Mouse (Mus musculus) splenic B cell, adult 2 months (primary cell): ENCODE data around the gene Ap1ar.

Source experiments
- DNase-seq: peaks from one replicate; pipeline ENCODE4 v3.0.0-alpha.2; 2011; ENCODE audit warnings: low read depth, low spot score
- H3K27me3 ChIP-seq: 2 replicates; pipeline ENCODE4 v1.6.1; 2012; ENCODE audit warnings: mild to moderate bottlenecking, low read length, moderate library complexity, mixed read lengths; ENCODE audit not compliant: control insufficient read depth, poor library complexity, insufficient read depth, severe bottlenecking
- H3K36me3 ChIP-seq: 2 replicates; pipeline ENCODE4 v1.6.1; 2012; ENCODE audit warnings: mild to moderate bottlenecking, low read length, moderate library complexity, mixed read lengths; ENCODE audit not compliant: control insufficient read depth, poor library complexity, insufficient read depth, severe bottlenecking

Ap1ar gene

GRCm38 (mm10) chr3:127823886-127824863 lies 13.1 kb downstream of the Ap1ar start:
- DNase-seq = peak; percentile 75
- Histone ChIP-seq H3K36me3 (peaks cover 7% of the 10 kb centered on the region), H3K27me3 (no peaks in the 10 kb centered on the region)

DNA sequence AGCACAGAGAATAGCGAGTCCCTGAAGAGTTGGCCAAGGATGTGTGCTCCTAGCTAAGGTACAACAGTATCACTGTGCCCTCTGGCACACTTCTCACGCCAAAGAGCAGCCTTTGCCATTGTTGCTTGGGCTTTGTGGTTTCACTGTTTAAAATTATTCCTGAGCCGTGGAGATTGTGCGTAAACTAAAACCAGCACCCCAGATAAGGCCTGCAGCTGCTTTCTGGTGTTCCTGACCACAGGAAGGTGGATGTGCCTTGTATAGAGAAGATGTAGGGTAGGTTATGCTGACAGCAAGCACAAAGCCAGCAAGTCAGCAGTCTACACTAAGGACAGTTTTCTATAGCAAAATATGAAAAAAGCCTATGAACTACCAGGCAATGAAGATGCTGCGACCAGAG lies 16.1 kb downstream of the Ap1ar start:
- H3K27me3 ChIP-seq = no peaks in the 10 kb centered on the region
- peaks cover 7% of the 10 kb centered on the region for H3K36me3 ChIP-seq
- DNase-seq = no peak

DNA sequence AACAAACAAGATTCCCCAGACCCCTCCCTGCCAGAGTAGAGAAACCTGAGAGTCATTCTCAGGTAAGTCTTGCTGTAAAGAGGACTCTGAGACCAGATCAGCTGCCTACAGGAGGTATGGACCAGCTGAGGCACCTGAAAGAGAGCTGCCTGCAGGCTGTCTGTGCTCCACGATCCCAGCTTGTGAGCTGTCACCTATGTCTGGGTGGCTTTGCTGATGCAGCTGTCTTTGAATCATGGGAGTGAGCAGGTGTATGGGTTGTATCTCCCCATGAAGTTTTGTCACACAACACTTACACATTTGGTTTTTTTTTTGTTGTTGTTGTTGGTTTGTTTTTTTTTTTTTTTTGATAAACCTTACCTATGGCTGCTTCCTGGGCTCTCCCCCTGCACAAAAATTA lies 16.9 kb downstream of the Ap1ar start:
- no peak for DNase-seq
- peaks cover 7% of the 10 kb centered on the region for H3K36me3 ChIP-seq

DNA sequence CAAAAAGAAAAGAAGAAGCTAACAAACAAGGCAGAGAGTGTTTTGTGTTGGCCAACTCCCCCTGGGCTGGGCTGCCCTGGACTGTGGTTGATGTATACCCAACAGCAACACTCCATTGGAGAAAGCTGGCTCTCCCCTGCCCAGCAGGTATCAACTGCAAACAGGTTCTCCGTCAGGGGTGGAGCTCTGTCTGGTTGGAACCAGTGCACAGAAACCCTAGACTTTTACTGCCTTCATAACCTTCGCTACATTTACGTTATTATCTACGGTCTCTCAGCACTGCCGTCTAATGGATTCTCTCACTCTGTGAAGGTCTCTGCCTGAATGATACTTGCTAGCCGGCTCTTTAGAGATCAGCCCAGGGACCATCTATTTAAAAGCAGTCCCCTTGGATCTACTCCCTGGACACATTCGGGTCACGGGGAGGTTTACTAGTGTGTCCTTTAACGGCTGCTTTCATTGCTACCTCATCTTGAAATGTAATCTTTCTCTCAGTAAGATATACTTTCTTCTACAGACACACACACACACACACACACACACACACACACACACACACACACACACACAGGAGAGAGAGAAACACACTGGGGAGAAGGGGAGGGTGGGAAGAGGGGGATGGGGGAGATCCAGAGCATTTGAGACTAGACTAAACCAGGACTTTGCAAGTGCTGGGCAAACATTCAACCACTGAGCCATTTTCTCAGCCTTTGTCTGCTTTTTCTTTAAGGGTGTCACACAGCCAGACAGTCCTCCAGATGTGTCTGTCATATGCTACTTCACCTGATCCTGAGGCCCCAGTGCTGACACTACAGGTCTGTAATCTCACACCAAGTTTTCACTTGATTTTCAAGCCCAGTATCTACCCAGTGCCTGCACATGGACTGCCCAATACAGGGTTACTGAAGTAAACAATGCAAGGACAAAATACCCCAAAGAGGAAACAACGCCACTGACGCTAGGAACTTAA lies 18.3 kb downstream of the Ap1ar start:
- DNase-seq = no peak
- no peaks in the 10 kb centered on the region for H3K27me3 ChIP-seq

More for the DNA sequence above, 16.9 kb downstream of the Ap1ar start:
- H3K27me3 ChIP-seq = no peaks in the 10 kb centered on the region

GRCm38 (mm10) chr3:127817120-127817683 lies 20.1 kb downstream of the Ap1ar start:
- H3K36me3 ChIP-seq = peaks cover 9% of the 10 kb centered on the region
- no peaks in the 10 kb centered on the region for H3K27me3 ChIP-seq
- DNase-seq = no peak

More for the DNA sequence above, 18.3 kb downstream of the Ap1ar start:
- H3K36me3 ChIP-seq = peaks cover 7% of the 10 kb centered on the region

- no peaks in the 10 kb centered on the region for H3K27me3 ChIP-seq
- no peak for DNase-seq
- H3K36me3 ChIP-seq = peaks cover 12% of the 10 kb centered on the region; the same call in 1 of the 2 replicates
Measured at GRCm38 (mm10) chr3:127809103-127809502, 28.2 kb downstream of the Ap1ar start.

DNA sequence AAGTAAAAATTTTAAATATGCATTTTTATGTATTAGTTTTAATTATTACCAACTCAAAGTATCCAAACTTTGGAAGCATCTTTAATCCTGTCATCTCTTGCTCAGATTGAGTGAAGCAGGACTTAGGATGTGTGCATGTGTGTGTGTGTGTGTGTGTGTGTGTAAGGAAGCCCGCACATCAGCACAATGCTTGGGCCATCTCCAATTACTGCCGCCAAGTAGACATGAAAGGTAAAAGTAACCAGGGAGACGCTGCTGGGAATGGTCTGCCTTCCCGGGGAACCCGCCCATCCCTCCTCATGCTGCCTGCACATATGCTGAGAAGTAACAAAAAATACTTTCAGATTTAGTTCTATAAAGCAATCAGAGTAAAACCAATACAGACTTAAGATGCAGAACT lies 29.5 kb downstream of the Ap1ar start:
- DNase-seq = no peak
- no peaks in the 10 kb centered on the region for H3K27me3 ChIP-seq
- H3K36me3 ChIP-seq = peaks cover 8% of the 10 kb centered on the region; the same call in 1 of the 2 replicates

DNA sequence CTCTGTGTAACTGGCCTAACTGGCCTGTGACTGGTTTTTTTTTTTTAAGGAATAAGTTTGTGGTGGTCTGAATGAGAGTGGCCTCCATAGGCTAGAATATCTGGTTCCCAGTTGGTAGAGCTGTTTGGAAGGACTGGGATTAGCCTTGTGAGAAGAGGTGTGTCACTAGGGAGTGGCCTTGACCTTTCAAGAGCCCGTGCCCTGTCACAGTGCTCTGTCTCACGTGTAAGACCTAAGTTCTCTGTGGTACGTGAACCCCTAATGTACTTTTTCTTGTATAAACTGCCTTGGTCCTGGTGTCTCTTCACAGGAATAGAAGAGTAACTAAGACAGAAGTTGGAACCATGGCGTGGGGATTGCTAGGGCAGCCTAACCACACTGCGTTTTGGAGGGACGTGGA lies 31.3 kb downstream of the Ap1ar start:
- DNase-seq = no peak
- H3K27me3 ChIP-seq = no peaks in the 10 kb centered on the region
- peaks cover 8% of the 10 kb centered on the region; the same call in 1 of the 2 replicates for H3K36me3 ChIP-seq

DNA sequence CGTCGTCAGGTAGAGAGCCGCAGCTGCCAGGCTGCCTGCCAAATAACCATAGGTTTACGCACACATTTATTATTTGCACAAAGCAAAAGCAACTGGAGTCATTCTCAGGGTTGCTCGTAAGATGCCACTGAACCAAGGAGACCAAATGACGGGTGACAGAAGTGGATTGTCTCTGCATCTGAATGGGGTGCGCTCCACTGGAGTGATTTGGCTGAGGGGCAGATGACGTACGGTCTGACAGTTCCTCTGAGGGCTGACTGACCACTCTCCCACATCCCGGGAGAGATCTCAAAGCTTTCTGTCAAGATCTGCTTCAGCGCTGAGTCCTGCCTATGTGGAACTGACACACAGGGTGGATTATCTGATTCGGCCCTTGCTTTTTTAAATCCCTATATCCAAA lies 32.3 kb downstream of the Ap1ar start:
- H3K36me3 ChIP-seq = peaks cover 6% of the 10 kb centered on the region; the same call in 1 of the 2 replicates
- no peaks in the 10 kb centered on the region for H3K27me3 ChIP-seq
- DNase-seq = no peak

- peaks cover 5% of the 10 kb centered on the region; the same call in 1 of the 2 replicates for H3K36me3 ChIP-seq
- H3K27me3 ChIP-seq = no peaks in the 10 kb centered on the region
- no peak for DNase-seq
Measured at GRCm38 (mm10) chr3:127804439-127804838, 32.9 kb downstream of the Ap1ar start.

DNA sequence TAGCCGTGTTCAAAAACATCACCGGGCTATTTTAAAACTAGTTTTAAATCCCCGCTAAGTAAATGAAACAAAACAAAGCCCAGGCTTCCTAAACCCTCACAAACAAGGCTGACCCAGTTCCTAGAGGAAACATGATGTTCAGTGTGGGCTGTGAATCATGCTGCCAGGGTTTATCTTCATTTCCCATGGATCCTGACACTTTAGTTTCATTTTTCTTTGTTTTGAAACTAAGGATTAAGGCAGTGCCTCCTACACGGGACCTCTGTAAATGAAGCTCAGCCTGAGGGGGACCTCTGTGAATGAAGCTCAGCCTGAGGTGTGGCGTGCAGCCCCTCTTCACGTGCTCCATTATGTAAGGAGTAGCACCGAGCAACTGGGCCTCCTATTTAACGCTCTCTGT lies 34.5 kb downstream of the Ap1ar start:
- no peak for DNase-seq
- Histone ChIP-seq H3K27me3 (no peaks in the 10 kb centered on the region), H3K36me3 (no peaks in the 10 kb centered on the region; the same call in 1 of the 2 replicates)

DNA sequence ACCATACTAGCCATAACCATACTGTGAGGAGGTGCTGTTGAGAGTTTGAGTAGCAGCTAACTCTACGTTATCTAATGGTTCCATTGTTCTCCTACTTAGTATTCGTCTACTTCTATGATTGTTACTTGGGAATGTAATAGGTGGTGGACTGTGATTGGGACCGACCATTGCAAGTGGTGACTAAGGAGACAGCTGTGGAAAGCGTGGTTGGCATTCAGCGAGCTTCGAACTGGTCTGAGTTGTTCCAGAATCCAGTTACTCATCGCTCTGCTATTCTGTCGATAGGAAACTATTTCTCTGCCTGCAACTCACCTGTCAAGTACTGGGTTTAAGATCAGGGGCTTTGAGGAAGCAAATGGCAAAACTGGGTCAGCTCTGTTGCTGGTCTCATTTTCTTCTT lies 36.2 kb downstream of the Ap1ar start:
- DNase-seq = no peak
- Histone ChIP-seq H3K27me3 (no peaks in the 10 kb centered on the region), H3K36me3 (no peaks in the 10 kb centered on the region; the same call in 1 of the 2 replicates)

- H3K36me3 ChIP-seq = no peaks in the 10 kb centered on the region; the same call in 1 of the 2 replicates
- no peaks in the 10 kb centered on the region for H3K27me3 ChIP-seq
- DNase-seq = peak; percentile 18
Measured at GRCm38 (mm10) chr3:127796271-127796670, 41.1 kb downstream of the Ap1ar start.

GRCm38 (mm10) chr3:127795762-127796161 lies 41.6 kb downstream of the Ap1ar start:
- no peaks in the 10 kb centered on the region; the same call in 1 of the 2 replicates for H3K36me3 ChIP-seq
- H3K27me3 ChIP-seq = no peaks in the 10 kb centered on the region
- DNase-seq = peak; percentile 30
